Mouse (Mus musculus): ENCODE measurements around the gene Uqcrq. TPM values are rescaled to one million over a fixed set of nuclear protein-coding genes. Genes with fewer than 3 reads are reported as not detected.
A peak's percentile ranks its signal among the peaks of the same experiment; 100 is the strongest.

The Uqcrq gene
- polyA plus RNA-seq, 1 experiment, result 271 TPM

DNA sequence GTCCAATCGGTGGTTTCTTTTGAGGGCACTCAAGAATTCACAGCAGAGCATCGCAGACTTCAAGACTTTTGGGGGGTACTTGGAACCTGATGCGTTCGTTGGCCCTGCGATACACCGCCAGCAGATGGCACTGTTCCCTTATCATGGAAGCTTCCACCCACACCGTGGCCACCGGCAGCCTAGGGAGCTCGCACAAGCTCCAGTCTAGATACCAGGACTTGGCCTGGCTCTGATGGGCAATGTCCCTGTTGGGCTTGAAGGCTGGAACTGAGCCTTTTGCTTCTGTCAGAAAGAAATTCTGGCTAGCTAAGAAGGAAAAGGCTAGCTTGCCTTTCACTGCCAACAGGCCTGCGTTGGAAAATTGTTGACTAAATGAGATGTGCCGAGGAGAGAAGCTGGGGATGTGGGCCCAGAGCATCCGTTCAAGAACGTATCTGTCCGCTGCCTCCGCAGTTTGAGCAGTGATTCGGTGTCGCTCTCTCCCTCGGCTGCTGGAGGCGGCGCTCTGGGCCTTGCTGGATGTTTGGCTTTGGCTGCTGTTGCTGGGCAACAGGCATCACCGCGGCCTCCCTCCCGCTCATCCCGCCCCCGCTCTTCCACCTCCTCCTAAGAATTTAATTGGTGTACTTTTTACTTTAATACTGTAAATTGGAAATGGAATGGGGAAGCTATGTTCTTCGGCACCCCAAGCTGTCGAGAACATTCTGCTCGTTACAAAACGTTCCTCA lies 39.5 kb upstream of the Uqcrq start, which contains the start of gene Gm9837:
Gene Gm9837 (minus strand): TSS at position 512 of the 728 bp plus-strand sequence.
- Histone ChIP-seq H3K27ac (ENCODE audit: control insufficient read depth, insufficient read depth, low read depth, low read length, poor library complexity) (no peak within 1 kb of the TSS), H3K4me3 (replicated peaks; ENCODE audit: control insufficient read depth, low read depth, low read length) (no peak within 1 kb of the TSS), H3K4me1 (ENCODE audit: control insufficient read depth, insufficient read depth, low read length) (no peaks in the 10 kb centered on the region)
- WGBS, result 7% methylated on average over 29 of the region's 29 CpGs
- TF ChIP-seq POLR2A (IDR thresholded peaks at IDR 0.05; ENCODE audit: borderline replicate concordance, control insufficient read depth, low read depth, low read length) (no peak), CTCF (IDR thresholded peaks at IDR 0.05; ENCODE audit: control insufficient read depth, insufficient read depth, low read length) (peak; percentile 98)

DNA sequence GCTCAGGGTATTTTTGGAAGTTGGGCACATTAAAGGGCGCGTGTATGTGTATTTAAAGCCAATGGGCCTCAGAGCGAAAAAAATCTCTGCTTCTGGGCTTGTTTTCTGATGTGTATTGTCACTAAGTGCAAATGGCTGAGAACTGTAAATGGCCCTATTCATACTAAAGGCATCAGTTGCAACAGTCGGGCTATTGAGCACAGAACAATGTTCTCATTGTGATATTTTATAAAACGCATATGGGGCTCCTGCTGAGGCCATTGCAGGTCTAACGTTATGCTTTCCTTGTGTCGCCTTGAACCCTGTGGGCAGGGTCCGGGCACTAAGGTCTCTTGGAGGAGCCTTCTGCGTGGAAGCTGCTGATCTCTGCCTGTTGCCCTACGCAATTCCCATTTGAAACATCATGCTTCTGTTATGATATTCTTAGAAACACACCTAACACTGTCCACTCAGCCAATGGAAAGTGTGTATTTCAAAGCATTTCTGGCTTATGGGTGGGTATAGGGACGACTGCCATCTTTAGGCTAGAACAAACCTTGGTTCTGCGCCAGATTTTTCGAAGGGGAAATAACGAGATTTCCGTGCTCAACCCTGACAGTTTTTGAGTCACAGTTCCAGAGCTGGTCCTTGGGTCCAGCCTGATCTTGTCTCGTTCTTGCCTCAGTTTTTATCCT lies 38.8 kb upstream of the Uqcrq start:
- Histone ChIP-seq H3K27ac (ENCODE audit: control insufficient read depth, insufficient read depth, low read depth, low read length, poor library complexity) (no peak overlapping the region), H3K4me1 (ENCODE audit: control insufficient read depth, insufficient read depth, low read length) (no peaks in the 10 kb centered on the region), H3K4me3 (replicated peaks; ENCODE audit: control insufficient read depth, low read depth, low read length) (no peak overlapping the region)
- WGBS, result 41% methylated on average over 16 of the region's 16 CpGs
- TF ChIP-seq CTCF (IDR thresholded peaks at IDR 0.05; ENCODE audit: control insufficient read depth, insufficient read depth, low read length) (no peak), POLR2A (IDR thresholded peaks at IDR 0.05; ENCODE audit: borderline replicate concordance, control insufficient read depth, low read depth, low read length) (no peak)

DNA sequence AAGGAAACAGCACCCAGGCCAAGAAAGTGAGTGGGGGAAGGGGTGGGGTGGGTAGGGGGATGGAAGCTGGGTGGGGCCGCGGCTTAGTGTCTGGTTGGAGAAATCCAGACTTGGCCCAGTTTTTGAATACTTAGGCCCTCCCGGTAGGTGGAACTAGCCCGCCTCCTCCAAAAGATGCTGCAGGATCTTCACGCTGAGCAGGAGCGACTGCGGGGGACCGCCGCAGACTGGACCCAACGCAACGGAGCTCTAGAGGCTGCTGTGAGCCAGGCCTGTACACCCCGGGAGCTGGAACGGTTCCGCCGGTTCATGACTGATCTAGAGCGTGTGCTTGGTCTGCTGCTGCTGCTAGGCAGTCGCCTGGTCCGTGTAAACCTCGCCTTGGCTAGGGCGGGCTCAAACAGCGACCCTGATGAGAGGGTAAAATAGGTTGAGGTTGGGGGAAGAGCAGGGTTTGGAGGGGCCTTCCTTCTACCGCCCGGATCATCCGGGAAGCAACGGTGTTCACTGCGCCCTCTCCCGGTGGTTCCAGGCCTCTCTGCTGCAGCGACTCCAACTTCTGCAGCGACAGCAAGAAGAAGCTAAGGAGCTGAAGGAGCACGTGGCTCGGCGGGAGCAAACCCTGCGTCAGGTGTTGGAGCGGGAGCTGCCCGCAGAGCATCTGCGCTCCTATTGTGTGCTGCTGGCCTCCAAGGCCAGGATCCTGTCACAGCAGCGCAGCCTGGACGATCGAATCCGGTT lies 35.8 kb upstream of the Uqcrq start:
- Histone ChIP-seq H3K4me1 (ENCODE audit: control insufficient read depth, insufficient read depth, low read length) (no peaks in the 10 kb centered on the region), H3K27ac (ENCODE audit: control insufficient read depth, insufficient read depth, low read depth, low read length, poor library complexity) (no peak overlapping the region), H3K4me3 (replicated peaks; ENCODE audit: control insufficient read depth, low read depth, low read length) (no peak overlapping the region)
- 26% methylated on average over 40 of the region's 40 CpGs for WGBS
- no peak; the same call in 1 of the 2 replicates for TF ChIP-seq POLR2A (IDR thresholded peaks at IDR 0.05; ENCODE audit: borderline replicate concordance, control insufficient read depth, low read depth, low read length)
- peak; percentile 74 for TF ChIP-seq CTCF (IDR thresholded peaks at IDR 0.05; ENCODE audit: control insufficient read depth, insufficient read depth, low read length)

DNA sequence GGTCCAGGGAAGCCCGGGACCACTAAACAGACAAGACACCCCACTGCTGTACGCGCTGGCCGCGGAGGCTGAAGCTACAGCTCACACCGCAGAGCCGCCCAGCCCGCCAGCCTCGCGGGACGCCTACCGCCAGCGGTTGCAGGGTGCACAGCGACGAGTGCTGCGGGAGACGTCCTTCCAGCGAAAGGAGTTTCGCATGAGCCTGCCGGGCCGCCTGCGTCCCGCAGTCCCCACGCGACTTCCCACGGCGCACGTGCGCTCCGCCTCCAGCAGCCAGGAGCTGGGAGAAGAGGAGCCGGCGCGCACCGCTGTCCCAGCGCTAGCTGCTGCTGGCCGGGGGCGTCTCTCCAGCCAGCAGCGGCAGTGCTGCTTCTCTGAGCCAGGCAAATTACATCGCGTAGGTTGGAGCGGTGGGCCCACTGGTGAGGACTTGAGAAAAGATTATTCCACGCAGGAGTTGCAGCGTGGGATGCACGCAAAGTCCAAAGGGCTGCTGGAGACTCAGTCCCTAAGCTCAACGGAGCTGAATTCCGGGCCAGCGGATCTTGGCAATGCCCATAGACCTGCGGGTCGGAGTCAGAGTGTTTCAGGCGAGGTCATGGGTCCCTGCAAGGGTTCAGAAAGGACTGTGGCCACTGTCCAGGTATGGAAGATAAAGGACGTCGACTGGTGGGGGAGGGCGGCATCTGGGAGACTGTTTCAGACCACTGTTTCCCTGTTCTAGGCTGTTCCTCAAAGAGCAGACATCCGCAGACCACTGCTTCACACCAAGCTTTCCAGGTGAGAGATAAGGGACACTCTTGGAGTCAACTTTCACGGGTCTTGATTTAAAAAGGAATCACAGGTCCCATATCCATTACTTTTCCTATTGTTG lies 33.2 kb upstream of the Uqcrq start:
- TF ChIP-seq CTCF (IDR thresholded peaks at IDR 0.05; ENCODE audit: control insufficient read depth, insufficient read depth, low read length) (no peak), POLR2A (IDR thresholded peaks at IDR 0.05; ENCODE audit: borderline replicate concordance, control insufficient read depth, low read depth, low read length) (no peak)
- Histone ChIP-seq H3K4me1 (ENCODE audit: control insufficient read depth, insufficient read depth, low read length) (no peaks in the 10 kb centered on the region), H3K27ac (ENCODE audit: control insufficient read depth, insufficient read depth, low read depth, low read length, poor library complexity) (no peak overlapping the region), H3K4me3 (replicated peaks; ENCODE audit: control insufficient read depth, low read depth, low read length) (no peak overlapping the region)
- WGBS, result 14% methylated on average over 55 of the region's 55 CpGs

DNA sequence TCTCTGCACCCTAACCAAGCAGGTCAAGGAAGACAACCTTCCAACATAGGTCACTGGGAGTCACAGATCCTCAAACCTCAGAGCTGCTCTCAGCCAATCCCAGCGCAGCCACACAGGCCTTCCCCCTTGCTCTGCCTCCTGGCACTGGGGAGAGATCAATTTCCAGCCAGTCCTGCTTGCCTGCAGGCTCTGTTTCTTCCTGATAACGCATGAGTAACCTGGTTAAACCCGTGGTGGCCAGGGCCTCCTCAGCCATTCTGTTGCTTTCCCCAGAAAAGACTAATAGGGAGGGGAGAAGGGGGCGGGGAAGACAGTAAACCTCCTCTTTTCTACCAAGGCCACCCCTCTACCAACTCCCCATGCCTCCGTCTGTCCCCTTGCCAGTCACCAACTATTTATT lies 31.1 kb upstream of the Uqcrq start:
- H3K4me1 ChIP-seq (ENCODE audit: control insufficient read depth, insufficient read depth, low read length), result no peaks in the 10 kb centered on the region

DNA sequence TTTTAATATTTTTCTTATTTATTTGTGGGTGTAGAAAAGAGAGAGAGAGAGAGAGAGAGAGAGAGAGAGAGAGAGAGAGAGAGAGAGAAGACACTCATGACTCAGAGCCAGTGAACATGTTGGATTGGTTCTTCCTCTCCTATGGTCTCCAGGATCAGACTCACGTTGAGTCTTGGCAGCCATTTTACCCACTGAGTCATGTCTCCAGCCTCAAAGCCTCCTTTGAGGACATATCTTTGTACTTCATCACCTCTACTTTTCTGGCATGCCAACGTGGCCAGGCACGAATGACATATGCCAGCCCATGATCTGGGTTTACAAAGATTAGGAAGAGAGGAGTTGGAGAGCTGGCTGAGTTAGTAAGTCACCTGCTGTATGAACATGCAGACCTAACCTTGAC lies 29.6 kb upstream of the Uqcrq start:
- no peaks in the 10 kb centered on the region for H3K4me1 ChIP-seq (ENCODE audit: control insufficient read depth, insufficient read depth, low read length)
- TF ChIP-seq POLR2A (IDR thresholded peaks at IDR 0.05; ENCODE audit: borderline replicate concordance, control insufficient read depth, low read depth, low read length), result no peak
- TF ChIP-seq CTCF (IDR thresholded peaks at IDR 0.05; ENCODE audit: control insufficient read depth, insufficient read depth, low read length), result no peak
- WGBS, result 51% methylated on average over 3 of the region's 3 CpGs
- H3K4me3 ChIP-seq (replicated peaks; ENCODE audit: control insufficient read depth, low read depth, low read length), result no peak overlapping the region
- H3K27ac ChIP-seq (ENCODE audit: control insufficient read depth, insufficient read depth, low read depth, low read length, poor library complexity), result no peak overlapping the region

More for the DNA sequence above, 31.1 kb upstream of the Uqcrq start:
- H3K4me3 ChIP-seq (replicated peaks; ENCODE audit: control insufficient read depth, low read depth, low read length), result no peak overlapping the region
- TF ChIP-seq CTCF (IDR thresholded peaks at IDR 0.05; ENCODE audit: control insufficient read depth, insufficient read depth, low read length) (no peak), POLR2A (IDR thresholded peaks at IDR 0.05; ENCODE audit: borderline replicate concordance, control insufficient read depth, low read depth, low read length) (no peak)
- no peak overlapping the region for H3K27ac ChIP-seq (ENCODE audit: control insufficient read depth, insufficient read depth, low read depth, low read length, poor library complexity)
- 50% methylated on average over 5 of the region's 5 CpGs for WGBS

DNA sequence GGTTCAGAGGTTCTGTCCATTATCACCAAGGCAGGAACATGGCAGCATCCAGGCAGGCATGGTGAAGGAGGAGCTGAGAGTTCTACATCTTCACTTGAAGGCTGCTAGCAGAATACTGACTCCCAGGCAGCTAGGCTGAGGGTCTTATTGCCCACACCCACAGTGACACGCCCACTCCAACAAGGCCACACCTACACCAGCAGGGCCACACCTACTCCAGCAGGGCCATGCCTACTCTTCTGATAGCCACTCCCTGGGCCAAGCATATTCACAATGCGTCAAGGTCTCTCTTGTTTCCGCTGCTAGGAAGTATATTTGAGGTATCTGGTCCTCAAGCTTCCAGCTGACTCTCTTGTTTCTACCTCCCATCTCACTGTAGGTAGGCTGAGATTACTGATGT lies 28.4 kb upstream of the Uqcrq start:
- TF ChIP-seq CTCF (IDR thresholded peaks at IDR 0.05; ENCODE audit: control insufficient read depth, insufficient read depth, low read length), result no peak
- TF ChIP-seq POLR2A (IDR thresholded peaks at IDR 0.05; ENCODE audit: borderline replicate concordance, control insufficient read depth, low read depth, low read length), result no peak
- H3K27ac ChIP-seq (ENCODE audit: control insufficient read depth, insufficient read depth, low read depth, low read length, poor library complexity), result no peak overlapping the region
- H3K4me1 ChIP-seq (ENCODE audit: control insufficient read depth, insufficient read depth, low read length), result no peaks in the 10 kb centered on the region
- H3K4me3 ChIP-seq (replicated peaks; ENCODE audit: control insufficient read depth, low read depth, low read length), result no peak overlapping the region
- WGBS, result 76% methylated on average over 3 of the region's 3 CpGs
